Mouse (Mus musculus): ENCODE results near the gene Synj2bp.
A peak's percentile ranks its signal among the peaks of the same experiment; 100 is the strongest.
"Not testable (repeated sequence)": the region's sequence is repeated elsewhere in the genome, so short reads cannot be mapped to it uniquely, and the experiment has no call there.

Synj2bp gene

DNA sequence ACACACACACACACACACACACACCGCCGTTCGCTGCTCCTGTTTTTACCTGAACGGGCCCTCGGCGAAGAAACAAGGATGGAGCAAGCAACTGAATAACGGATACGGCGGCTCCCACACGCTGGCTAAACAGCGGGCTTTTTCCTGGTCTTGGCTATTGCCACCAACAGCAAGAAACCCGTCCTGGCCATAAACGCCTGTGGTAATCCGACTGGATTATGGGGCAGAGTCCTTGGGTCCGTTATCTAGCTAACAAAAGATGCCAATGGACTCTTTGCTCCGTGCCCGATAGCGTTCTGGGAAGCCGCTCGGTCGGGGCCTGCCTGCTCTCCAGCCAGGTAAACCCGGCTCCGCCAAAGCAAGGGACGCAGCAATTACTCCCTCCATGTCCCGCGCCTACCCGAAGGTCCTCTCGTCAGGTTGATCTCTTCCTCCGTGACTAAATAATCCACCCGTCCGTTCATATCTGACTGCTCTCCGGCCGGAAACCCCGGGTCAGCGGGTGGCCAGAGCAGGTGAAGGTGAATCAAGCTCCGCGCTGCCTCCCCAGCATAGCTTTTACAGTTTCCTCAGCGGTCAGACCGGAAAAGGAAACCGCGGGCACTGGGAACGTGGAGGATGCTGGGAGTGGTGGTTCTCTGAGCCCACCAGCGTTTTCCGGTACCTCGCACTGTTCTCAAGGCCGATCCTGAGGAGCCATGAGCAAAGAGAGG lies at the start of gene Synj2bp, which contains the start of gene Gm20498:
Gene Synj2bp, minus strand, starts transcription at position 596 of the 713 bp plus-strand sequence.
Gene Gm20498, minus strand, starts transcription at position 590 of the 713 bp plus-strand sequence.
- peak; percentile 86 for DNase-seq (ENCODE audit: inconsistent ontology term)

DNA sequence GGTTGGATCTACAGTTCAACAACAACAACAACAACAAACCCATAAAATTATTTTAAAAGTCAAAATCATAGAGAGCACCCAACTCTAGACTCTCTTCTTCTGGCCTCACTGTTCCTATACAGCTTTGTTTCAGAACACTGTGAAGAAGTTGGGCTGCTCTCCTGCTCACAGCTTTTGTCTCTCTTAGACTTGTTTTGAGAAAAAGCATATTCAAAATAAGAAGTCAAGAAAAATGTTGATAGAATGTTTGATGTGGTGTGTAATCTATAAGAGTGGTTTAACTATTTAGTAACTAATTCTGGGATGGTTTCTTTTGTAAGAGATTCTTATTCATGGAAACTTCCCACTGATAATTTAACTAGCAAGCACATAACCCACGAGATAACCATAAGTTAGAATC lies 35.7 kb upstream of the Synj2bp start, which contains the start of gene Adam21:
Gene Adam21, minus strand, starts transcription at position 101 of the 400 bp plus-strand sequence.
- DNase-seq (ENCODE audit: inconsistent ontology term), result no peak

DNA sequence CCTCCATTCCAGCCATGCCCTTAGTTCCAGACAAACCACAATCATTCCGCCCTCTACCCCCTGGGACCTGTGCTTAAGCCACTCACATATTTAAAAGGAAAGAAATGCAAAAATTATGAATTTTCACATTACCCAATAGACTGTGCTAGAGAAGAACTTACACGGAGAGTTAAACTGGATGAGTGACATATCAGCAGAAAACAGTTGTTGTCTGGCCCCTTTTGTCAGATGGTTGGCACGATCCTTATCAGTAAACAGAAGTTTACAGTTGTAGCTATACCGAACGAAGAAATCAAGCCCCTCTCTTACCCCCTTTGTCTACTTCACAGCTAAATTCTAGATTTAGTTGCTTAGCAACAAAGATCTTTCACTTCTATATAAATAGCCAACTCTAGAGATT lies 35.2 kb upstream of the Synj2bp start:
- DNase-seq (ENCODE audit: inconsistent ontology term), result no peak

DNA sequence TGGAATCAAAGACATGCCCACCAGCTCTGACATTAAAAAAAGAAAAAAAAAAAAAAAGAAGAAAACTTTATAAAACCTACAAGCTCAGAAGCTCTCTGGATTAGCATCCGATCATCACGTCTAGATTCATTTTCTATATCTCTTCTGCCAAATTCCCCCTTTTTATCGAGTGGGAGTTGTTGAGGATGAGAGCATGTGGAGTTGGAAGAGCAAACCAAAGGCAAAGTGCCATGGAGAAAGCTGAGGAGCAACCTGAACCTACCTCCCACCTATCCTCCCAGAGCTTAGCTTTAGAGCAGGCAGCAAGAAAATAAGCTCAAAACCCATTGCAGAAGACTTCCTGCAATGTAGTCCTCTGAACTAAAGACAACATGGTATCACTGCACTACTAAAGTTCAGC lies 31.5 kb upstream of the Synj2bp start:
- DNase-seq (ENCODE audit: inconsistent ontology term), result no peak

DNA sequence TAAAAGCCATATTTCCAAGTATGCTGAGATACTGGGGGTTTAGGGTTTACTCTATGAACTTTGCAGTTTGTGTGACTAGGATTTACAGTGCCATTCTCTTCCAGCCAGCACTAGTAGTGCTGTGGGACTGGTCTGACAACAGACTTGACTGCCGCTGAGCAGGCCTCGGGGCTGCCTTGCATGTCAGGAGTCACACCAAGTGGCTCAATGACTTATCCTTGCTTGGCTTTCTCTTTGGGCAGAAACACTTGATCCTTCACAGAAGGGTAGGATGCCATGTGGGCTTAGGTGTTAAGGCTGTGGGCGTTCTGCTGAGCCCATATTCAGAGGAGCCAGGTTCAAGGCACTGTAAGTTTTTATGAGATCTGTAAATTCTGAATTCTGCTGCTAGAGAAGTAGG lies 16.6 kb upstream of the Synj2bp start:
- no peak for DNase-seq (ENCODE audit: inconsistent ontology term)

DNA sequence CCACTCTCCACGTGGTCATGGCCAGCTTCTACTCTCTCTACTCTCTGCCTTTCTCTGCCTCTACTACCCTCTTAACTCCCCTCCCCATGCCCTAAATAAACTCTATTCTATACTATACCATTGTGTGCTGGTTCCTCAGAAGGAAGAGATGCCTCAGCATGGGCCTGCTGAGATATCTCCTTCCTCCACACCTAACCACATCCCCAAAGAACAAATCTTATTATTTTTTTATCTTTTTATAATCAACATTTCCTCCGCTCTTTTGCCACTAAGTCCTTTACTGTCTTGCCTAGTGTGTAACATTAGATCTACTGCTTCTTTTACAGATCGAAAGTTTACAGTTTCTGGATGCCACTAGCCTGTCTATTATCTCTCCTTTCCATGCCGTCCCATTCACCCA lies 14.5 kb upstream of the Synj2bp start:
- DNase-seq (ENCODE audit: inconsistent ontology term), result no peak

DNA sequence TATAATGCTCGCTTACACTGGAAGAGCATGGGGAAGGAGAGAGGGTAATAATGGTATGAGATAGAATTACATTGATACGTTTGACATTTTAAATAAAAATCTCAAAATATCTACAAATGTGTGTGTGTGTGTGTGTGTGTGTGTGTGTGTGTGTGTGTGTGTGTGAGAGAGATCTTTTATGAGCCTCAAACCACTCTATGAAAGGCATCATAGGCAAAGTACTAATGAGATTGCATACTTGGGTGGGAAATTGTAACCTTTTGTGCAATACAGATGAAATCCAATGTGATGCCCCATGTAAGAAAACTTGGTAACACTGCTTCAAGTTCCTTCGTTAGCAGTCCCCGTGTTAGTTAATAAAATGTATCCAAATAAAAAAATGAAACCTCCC lies 313 bp upstream of the Synj2bp start:
- no peak for DNase-seq (ENCODE audit: inconsistent ontology term)

DNA sequence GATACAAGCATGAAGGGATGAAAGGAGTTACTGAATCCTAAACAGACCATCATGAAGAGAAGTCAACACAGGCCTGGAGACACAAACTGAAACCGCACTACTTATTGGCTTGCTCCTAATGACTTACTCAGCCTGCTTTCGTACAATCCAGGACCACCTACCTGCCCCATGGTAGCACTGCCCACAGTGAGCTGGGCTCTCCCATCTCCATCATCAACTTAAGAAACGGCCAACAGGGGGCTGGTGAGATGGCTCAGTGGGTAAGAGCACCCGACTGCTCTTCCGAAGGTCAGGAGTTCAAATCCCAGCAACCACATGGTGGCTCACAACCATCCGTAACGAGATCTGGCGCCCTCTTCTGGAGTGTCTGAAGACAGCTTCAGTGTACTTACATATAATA lies 2.1 kb downstream of the Synj2bp start:
- not testable (repeated sequence) for DNase-seq (ENCODE audit: inconsistent ontology term)

DNA sequence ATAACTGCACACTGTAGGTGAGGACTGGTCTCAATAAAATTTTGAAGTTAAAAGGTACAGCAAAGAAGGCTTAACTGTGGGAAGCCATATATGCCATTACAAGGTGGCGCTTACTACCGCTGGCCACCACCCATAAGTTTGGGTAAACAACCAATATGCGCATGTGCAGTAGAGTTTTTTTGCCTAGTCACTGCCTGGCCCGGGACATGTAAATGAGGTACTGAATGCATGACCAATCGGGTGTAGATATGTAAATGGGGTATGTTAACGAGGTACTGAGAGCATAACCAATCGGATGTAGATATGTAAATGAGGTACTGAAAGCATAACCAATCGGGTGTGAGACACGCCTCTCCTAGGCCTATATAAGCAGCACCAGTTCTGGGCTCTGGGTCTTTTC lies 35.8 kb downstream of the Synj2bp start:
- not testable (repeated sequence) for DNase-seq (ENCODE audit: inconsistent ontology term)

DNA sequence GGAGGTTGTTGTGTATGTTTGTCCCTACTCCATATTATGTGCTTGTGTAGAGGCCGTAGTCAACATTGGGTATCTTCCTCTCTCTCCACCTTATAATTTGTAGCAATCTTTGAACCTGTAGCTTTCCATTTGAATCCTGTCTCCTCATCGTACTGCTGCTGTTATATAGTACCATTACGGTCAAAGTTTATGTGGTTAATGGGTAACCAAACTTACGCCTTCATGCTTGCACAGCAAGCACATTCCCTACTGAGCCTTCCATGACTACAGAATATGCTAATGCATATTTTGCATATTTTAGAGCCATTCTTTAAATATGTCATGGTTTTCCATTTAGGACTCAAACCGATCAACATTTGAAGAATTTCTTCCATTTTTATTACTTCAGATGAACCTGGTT lies 42.2 kb downstream of the Synj2bp start:
- DNase-seq (ENCODE audit: inconsistent ontology term), result no peak

DNA sequence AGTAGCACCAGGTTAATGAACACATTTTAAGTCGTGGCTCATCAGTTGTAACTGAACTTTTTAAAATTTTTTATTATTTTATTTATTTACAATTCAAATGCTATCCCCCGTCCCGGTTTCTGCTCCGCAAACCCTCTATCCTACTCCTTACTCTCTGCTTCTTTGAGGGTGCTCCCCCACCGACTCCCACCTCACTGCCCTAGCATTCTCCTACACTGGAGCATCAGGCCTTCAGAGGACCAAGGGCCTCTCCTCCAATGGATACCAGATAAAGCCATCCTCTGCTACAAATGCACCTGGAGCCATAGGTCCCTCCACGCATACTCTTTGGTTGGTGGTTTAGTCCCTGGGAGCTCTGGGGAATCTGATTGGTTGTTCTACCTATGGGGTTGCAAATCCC lies 47.4 kb downstream of the Synj2bp start:
- no peak for DNase-seq (ENCODE audit: inconsistent ontology term)

DNA sequence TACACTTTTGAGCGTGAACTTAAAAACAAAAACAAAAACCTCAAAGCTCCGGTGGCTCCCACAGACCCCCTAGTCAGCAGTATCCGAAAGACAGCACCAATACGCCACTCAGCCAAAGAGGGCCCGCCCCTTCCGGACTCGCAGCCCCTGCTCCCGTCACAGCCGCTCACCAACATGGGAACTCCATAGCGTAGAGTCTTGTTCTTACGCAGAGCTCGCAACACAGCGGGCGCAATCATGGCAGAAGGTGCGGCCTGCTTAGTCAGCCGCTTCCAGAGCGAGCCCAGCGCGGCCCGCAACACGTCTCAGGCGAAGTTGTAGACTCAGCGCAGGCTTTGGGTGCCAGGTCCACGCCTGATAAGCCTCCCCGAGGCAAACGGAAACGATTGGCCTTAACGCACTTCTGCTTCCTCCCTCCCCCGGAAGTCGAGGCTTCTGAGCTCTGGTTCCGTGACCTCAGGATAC lies 48.0 kb downstream of the Synj2bp start, which contains the start of gene Cox16:
Gene Cox16, minus strand, starts transcription at position 401 of the 465 bp plus-strand sequence.
- peak; percentile 91 for DNase-seq (ENCODE audit: inconsistent ontology term)

DNA sequence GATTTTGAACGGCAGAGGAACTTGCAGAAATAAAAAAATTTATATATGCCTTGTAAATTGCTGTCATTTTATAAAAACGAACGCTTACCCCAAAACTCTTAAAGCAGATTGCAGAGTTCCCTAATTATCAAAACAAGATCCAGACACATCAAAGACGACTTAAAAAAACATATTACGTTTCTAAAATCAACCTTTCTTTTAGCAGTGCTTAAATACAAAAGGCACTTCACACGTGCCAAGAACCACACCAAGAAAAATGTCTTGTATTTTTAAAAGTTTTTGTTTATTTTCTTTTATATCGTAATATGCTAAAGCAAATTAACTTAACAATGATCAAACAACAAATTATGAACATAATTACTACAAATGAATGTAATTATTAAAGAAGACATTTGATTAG lies 48.5 kb downstream of the Synj2bp start:
- DNase-seq (ENCODE audit: inconsistent ontology term), result peak; percentile 6

DNA sequence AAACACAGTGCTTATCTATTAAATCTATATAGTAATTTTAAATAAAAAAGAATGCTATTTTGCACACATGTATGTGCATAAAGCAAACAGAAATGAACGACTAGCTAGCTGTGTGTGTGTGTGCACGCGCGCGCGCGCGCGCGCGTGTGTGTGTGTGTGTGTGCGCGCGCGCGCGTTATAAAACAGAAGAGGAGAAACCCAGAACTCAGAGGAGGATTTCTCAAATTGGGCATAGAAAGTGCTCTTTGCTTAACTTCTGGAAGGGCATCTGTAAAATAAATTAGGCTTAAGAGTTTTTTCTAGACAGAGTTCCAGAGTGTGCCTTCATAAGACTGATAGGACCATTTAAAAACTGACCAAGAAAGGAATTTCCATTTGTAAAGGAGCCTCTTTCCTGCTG lies 49.1 kb downstream of the Synj2bp start:
- peak; percentile 72 for DNase-seq (ENCODE audit: inconsistent ontology term)

DNA sequence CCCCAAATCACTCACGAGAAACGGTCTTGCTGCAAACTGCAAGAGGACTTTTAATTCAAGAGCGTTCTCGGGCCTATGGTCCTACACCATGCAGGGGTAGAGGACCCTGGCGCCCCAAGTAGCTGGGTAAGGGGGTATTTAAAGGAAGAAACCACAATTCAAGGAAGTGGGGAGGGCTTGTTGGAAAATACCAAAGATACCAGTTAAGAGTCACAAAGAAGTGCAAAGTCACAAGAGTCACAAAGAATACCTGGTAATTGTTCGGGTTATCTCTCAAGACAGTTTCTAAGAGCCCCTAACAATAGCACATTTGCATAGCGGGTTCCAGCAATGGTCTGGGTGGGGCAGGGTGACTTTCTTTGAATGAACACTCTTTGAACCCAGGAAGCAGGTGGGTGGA lies 73.7 kb downstream of the Synj2bp start:
- DNase-seq (ENCODE audit: inconsistent ontology term), result not testable (repeated sequence)

All from Muller cell, postnatal 12 days (primary cell).